Mouse (Mus musculus) lung, postnatal 0 days (tissue): ENCODE data around the gene Prss27.

Experiments
- CTCF ChIP-seq: IDR thresholded peaks from 2 replicates; pipeline ENCODE4 v1.5.1; 2016; ENCODE audit warnings: antibody characterized with exemption, mild to moderate bottlenecking
- EP300 ChIP-seq: IDR thresholded peaks from 2 replicates; pipeline ENCODE4 v1.6.1; 2016; ENCODE audit warnings: antibody characterized with exemption, mild to moderate bottlenecking, control low read depth

DNA sequence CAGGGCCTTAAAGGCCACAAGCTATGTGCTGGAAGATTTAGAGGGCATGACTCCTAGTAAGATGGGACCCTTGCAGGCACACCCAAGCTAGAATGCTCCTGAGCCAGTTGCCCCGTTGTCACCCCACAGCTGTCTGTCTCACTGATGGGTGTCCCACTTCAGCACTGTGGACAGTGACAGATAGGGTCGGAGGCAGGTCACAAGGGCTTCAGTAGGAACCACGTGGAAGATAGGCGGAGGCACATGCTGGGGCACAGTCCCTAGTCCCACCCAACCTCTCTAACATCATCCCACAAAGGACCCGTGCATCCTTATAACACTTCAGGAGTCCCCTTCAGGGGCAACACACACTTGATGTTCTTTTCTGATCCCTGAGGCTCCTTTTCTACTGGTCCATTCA lies 8.1 kb downstream of the Prss27 start:
- no peak for TF ChIP-seq CTCF
- TF ChIP-seq EP300 = no peak
